ENCODE assay signal across 32 mouse cellular contexts in the genomic region with DNA sequence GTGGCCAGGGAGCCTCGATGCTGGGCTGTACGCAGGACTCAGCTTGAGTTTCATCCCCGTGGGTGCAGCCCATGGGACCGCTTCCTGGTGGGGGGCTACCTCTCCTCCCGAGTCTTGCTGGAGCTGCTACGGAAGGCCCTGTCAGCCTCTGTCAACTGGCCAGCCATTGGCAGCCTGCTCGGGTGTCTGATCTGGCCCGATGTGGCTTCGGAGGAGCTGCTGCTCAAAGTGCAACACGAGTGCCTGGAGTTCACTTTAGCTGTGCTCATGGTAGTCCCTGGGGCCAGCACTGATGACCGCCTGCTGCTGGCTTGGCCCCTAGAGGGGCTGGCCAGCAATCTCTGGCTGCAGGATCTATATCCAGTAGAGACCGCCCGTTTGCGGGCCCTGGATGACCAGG. TPM values are rescaled to one million over a fixed set of nuclear protein-coding genes. Genes with fewer than 3 reads are reported as not detected.
A peak's percentile ranks its signal among the peaks of the same experiment; 100 is the strongest.
DNase-seq lines count a peak whose midpoint lies in the region; ATAC-seq and TF ChIP-seq lines count a peak whose summit lies in the region.
"Had no signal": no experiment of that assay in that cellular context is flagged by ENCODE, and none has a peak within 500 bp of the region (broad histone marks: within the 10 kb centered on the region; RNA-seq: fewer than 3 reads in every experiment).

No protein-coding gene starts in this region.

- no peak overlapping the region for H3K27ac ChIP-seq in limb, embryonic 13.5 days
- H3K27ac ChIP-seq in limb, embryonic 10.5 days: no peak overlapping the region
- H3K27ac ChIP-seq in ES-E14 (ENCODE audit: insufficient read depth, low read depth, low read length, poor library complexity, severe bottlenecking): no peak overlapping the region
- H3K27ac ChIP-seq: embryonic facial prominence, embryonic 13.5 days; forebrain, embryonic 10.5 days; forebrain, embryonic 15.5 days; heart, embryonic 15.5 days; hindbrain, embryonic 14.5 days; layer of hippocampus, adult 2 months; limb, embryonic 15.5 days; liver, embryonic 15.5 days; lung, embryonic 15.5 days; neural tube, embryonic 13.5 days; stomach, embryonic 15.5 days had no signal

- no peak overlapping the region for H3K4me3 ChIP-seq in limb, embryonic 13.5 days
- no peak overlapping the region for H3K4me3 ChIP-seq in limb, embryonic 10.5 days
- H3K4me3 ChIP-seq in ES-E14 (ENCODE audit: insufficient read depth in 1 of 2, low read depth in 1 of 2, low read length in 2 of 2, poor library complexity in 1 of 2, severe bottlenecking in 1 of 2): peak overlapping the region; percentile 52 to 54; a peak in 3 of 4 replicates
- H3K4me3 ChIP-seq: embryonic facial prominence, embryonic 13.5 days; forebrain, embryonic 10.5 days; forebrain, embryonic 15.5 days; heart, embryonic 15.5 days; layer of hippocampus, adult 2 months; limb, embryonic 15.5 days; liver, embryonic 15.5 days; lung, embryonic 15.5 days; myocyte; neural tube, embryonic 13.5 days; stomach, embryonic 15.5 days had no signal

- ATAC-seq in limb, embryonic 13.5 days (ENCODE audit: low FRiP score, low read depth): no peak
- ATAC-seq in activated CD4-positive, CD25-positive, alpha-beta regulatory T cell, adult 4 months: no peak
- ATAC-seq: forebrain, embryonic 15.5 days; intestine, postnatal 0 days had no signal

- WGBS in limb, embryonic 13.5 days: 93% methylated on average over 14 of the region's 14 CpGs
- 94% methylated on average over 14 of the region's 14 CpGs for WGBS in limb, embryonic 10.5 days

- no peak overlapping the region for H3K4me2 ChIP-seq in limb, embryonic 13.5 days (replicated peaks)
- H3K4me2 ChIP-seq: embryonic facial prominence, embryonic 13.5 days; forebrain, embryonic 15.5 days; heart, embryonic 15.5 days; hindbrain, embryonic 14.5 days; limb, embryonic 15.5 days; liver, embryonic 15.5 days; lung, embryonic 15.5 days; midbrain, embryonic 11.5 days; neural tube, embryonic 13.5 days; stomach, embryonic 15.5 days had no signal

- H3K9me3 ChIP-seq in limb, embryonic 13.5 days: no peaks in the 10 kb centered on the region
- no peaks in the 10 kb centered on the region for H3K9me3 ChIP-seq in limb, embryonic 10.5 days (replicated peaks)
- no peaks in the 10 kb centered on the region for H3K9me3 ChIP-seq in ES-E14 (ENCODE audit: control insufficient read depth, insufficient read depth, low read depth, low read length)
- H3K9me3 ChIP-seq: embryonic facial prominence, embryonic 13.5 days; forebrain, embryonic 10.5 days; forebrain, embryonic 15.5 days; heart, embryonic 15.5 days; limb, embryonic 15.5 days; liver, embryonic 15.5 days; lung, embryonic 15.5 days; neural tube, embryonic 13.5 days; stomach, embryonic 15.5 days had no signal

- H3K4me1 ChIP-seq in limb, embryonic 13.5 days: peaks cover 20% of the 10 kb centered on the region
- peaks cover 29% of the 10 kb centered on the region for H3K4me1 ChIP-seq in limb, embryonic 10.5 days
- peaks cover 3 to 15% of the 10 kb centered on the region in 2 experiments; a peak in 1 of 4 replicates for H3K4me1 ChIP-seq in ES-E14 (ENCODE audit: control insufficient read depth in 2 of 2, insufficient read depth in 2 of 2, low read length in 2 of 2, poor library complexity in 1 of 2)

- 0 out of 2 replicates have a peak overlapping the region, but pooled peaks have one; percentile 8 for H3K9ac ChIP-seq in limb, embryonic 13.5 days
- H3K9ac ChIP-seq in ES-E14 (ENCODE audit: insufficient read depth, low read depth, low read length, poor library complexity, severe bottlenecking): no peak overlapping the region
- H3K9ac ChIP-seq: embryonic facial prominence, embryonic 13.5 days; forebrain, embryonic 15.5 days; heart, embryonic 15.5 days; hindbrain, embryonic 14.5 days; limb, embryonic 15.5 days; liver, embryonic 15.5 days; lung, embryonic 15.5 days; neural tube, embryonic 13.5 days; stomach, embryonic 15.5 days had no signal

- no peaks in the 10 kb centered on the region for H3K27me3 ChIP-seq in limb, embryonic 13.5 days
- H3K27me3 ChIP-seq in limb, embryonic 10.5 days (ENCODE audit: low read depth, poor library complexity, severe bottlenecking): no peaks in the 10 kb centered on the region
- H3K27me3 ChIP-seq: CH12.LX; embryonic facial prominence, embryonic 13.5 days; forebrain, embryonic 15.5 days; heart, embryonic 15.5 days; limb, embryonic 15.5 days; liver, embryonic 15.5 days; lung, embryonic 15.5 days; neural tube, embryonic 13.5 days; stomach, embryonic 15.5 days had no signal

- in situ Hi-C loops in ES-E14 (cut with MboI; ENCODE audit: low sequenced_read_pairs in 2 of 2, unreplicated experiment in 2 of 2): no loop called here

- peaks cover 49% of the 10 kb centered on the region for H3K36me3 ChIP-seq in limb, embryonic 13.5 days
- peaks cover 45% of the 10 kb centered on the region for H3K36me3 ChIP-seq in limb, embryonic 10.5 days
- H3K36me3 ChIP-seq in ES-E14 (ENCODE audit: control insufficient read depth, insufficient read depth, low read length, poor library complexity, severe bottlenecking): peaks cover 3% of the 10 kb centered on the region; the same call in 1 of the 2 replicates

- DNase-seq in adrenal gland, postnatal 10 days: peak; percentile 37
- no peak for DNase-seq in adrenal gland, adult 8-10 months
- no peak for DNase-seq in limb, embryonic 10.5 days (ENCODE audit: low spot score)
- DNase-seq in ES-E14 (ENCODE audit: low read depth, low spot score): no peak
- peak; percentile 73 for DNase-seq in gastrocnemius, postnatal 14 days
- no peak for DNase-seq in retina, embryonic 14.5 days (ENCODE audit: low spot score)
- DNase-seq: adrenal gland, adult 2 months; cerebellum, adult 11 months; cerebellum, postnatal 10 days; heart, postnatal 4 days; kidney, adult 9 months; kidney, postnatal 25 days; lung, postnatal 36 days; retina, postnatal 1 day; right cerebral cortex, postnatal 14 days had no signal

- intact Hi-C loops in gastrocnemius, postnatal 14 days (cut with DNase I; ENCODE audit: low total_unique reads): no loop called here

TF ChIP-seq in ES-E14, 5 proteins besides CTCF, POLR2A, EP300 and RAD21:
- TF ChIP-seq HCFC1 (IDR thresholded peaks at IDR 0.05; ENCODE audit: borderline replicate concordance, insufficient read depth, low read length): no peak
- no peak for TF ChIP-seq CHD2 (IDR thresholded peaks at IDR 0.05; ENCODE audit: low read depth, low read length)
- no peak for TF ChIP-seq ZNF384 (IDR thresholded peaks at IDR 0.05; ENCODE audit: low read depth, low read length)

RNA-seq across cellular contexts. Expression of gene Mief2, which starts 3.1 kb away (rescaled TPM):
- total RNA-seq in adrenal gland, postnatal 10 days (2021): 10 to 100 TPM; 31.8 to 43.9 TPM
- total RNA-seq in adrenal gland, adult 8-10 months (2022): 10 to 100 TPM; 36.9 to 41.2 (median 38.8) TPM
- 17.9 and 19.7 TPM in 2 replicates for polyA plus RNA-seq in limb, embryonic 13.5 days (2015; fragmentation: Nextera tagmentation; extraction: Ambion mirVana)
- 15.2 and 18.2 TPM in 2 replicates for polyA plus RNA-seq in limb, embryonic 10.5 days (2016; fragmentation: Nextera tagmentation; extraction: Ambion mirVana)
- total RNA-seq in ES-E14 (2012; rRNA removed): 24.8 and 39.2 TPM in 2 replicates
- total RNA-seq in gastrocnemius, postnatal 14 days (2021): 10 to 100 TPM; 82.5 to 88.4 TPM
- polyA plus RNA-seq in activated CD4-positive, CD25-positive, alpha-beta regulatory T cell, adult 4 months (2017; shearing (Covaris generic)): 10 to 100 TPM in 1 of 2 experiments, 1 to 10 TPM in 1; 9.9 to 12.0 TPM

RNA-seq across cellular contexts. Expression of gene Flii, which starts 4.2 kb away (rescaled TPM):
- total RNA-seq in adrenal gland, postnatal 10 days (2021): 100 to 1,000 TPM; 105 to 118 TPM
- 100 to 1,000 TPM; 162 to 185 (median 177) TPM for total RNA-seq in adrenal gland, adult 8-10 months (2022)
- polyA plus RNA-seq in limb, embryonic 13.5 days (2015; fragmentation: Nextera tagmentation; extraction: Ambion mirVana): 65.2 and 68.1 TPM in 2 replicates
- polyA plus RNA-seq in limb, embryonic 10.5 days (2016; fragmentation: Nextera tagmentation; extraction: Ambion mirVana): 71.1 and 77.7 TPM in 2 replicates
- total RNA-seq in ES-E14 (2012; rRNA removed): 53.3 and 55.3 TPM in 2 replicates
- 10 to 100 TPM; 87.8 to 90.9 TPM for total RNA-seq in gastrocnemius, postnatal 14 days (2021)
- polyA plus RNA-seq in activated CD4-positive, CD25-positive, alpha-beta regulatory T cell, adult 4 months (2017; shearing (Covaris generic)): 10 to 100 TPM; 65.2 to 84.7 TPM

RNA-seq across cellular contexts. Expression of gene Llgl1, which starts 31.7 kb away (rescaled TPM):
- total RNA-seq in adrenal gland, postnatal 10 days (2021): 10 to 100 TPM; 23.0 to 30.4 TPM
- 10 to 100 TPM; 26.4 to 39.3 (median 32.0) TPM for total RNA-seq in adrenal gland, adult 8-10 months (2022)
- polyA plus RNA-seq in limb, embryonic 13.5 days (2015; fragmentation: Nextera tagmentation; extraction: Ambion mirVana): 76.6 and 83.9 TPM in 2 replicates
- polyA plus RNA-seq in limb, embryonic 10.5 days (2016; fragmentation: Nextera tagmentation; extraction: Ambion mirVana): 120 and 137 TPM in 2 replicates
- 25.5 and 33.0 TPM in 2 replicates for total RNA-seq in ES-E14 (2012; rRNA removed)
- 10 to 100 TPM; 12.1 to 14.5 TPM for total RNA-seq in gastrocnemius, postnatal 14 days (2021)
- polyA plus RNA-seq in activated CD4-positive, CD25-positive, alpha-beta regulatory T cell, adult 4 months (2017; shearing (Covaris generic)): 10 to 100 TPM in 1 of 2 experiments, 1 to 10 TPM in 1; 6.2 to 10.4 TPM

RNA-seq across cellular contexts. Expression of gene Top3a, which starts 45.9 kb away (rescaled TPM):
- total RNA-seq in adrenal gland, postnatal 10 days (2021): 10 to 100 TPM in 1 of 2 experiments, 1 to 10 TPM in 1; 7.7 to 10.2 TPM
- 10 to 100 TPM; 11.9 to 15.8 (median 14.6) TPM for total RNA-seq in adrenal gland, adult 8-10 months (2022)
- polyA plus RNA-seq in limb, embryonic 13.5 days (2015; fragmentation: Nextera tagmentation; extraction: Ambion mirVana): 18.9 and 22.0 TPM in 2 replicates
- polyA plus RNA-seq in limb, embryonic 10.5 days (2016; fragmentation: Nextera tagmentation; extraction: Ambion mirVana): 30.2 TPM in 2 replicates
- 19.7 and 20.0 TPM in 2 replicates for total RNA-seq in ES-E14 (2012; rRNA removed)
- 1 to 10 TPM; 3.8 to 4.5 TPM for total RNA-seq in gastrocnemius, postnatal 14 days (2021)
- 10 to 100 TPM in 1 of 2 experiments, 1 to 10 TPM in 1; 9.8 to 10.6 TPM for polyA plus RNA-seq in activated CD4-positive, CD25-positive, alpha-beta regulatory T cell, adult 4 months (2017; shearing (Covaris generic))

RNA-seq across cellular contexts. Expression of gene Smcr8, which starts 46.1 kb away (rescaled TPM):
- 10 to 100 TPM; 19.7 to 20.7 TPM for total RNA-seq in adrenal gland, postnatal 10 days (2021)
- total RNA-seq in adrenal gland, adult 8-10 months (2022): 10 to 100 TPM; 23.3 to 30.1 (median 27.3) TPM
- polyA plus RNA-seq in limb, embryonic 13.5 days (2015; fragmentation: Nextera tagmentation; extraction: Ambion mirVana): 5.4 and 7.0 TPM in 2 replicates
- polyA plus RNA-seq in limb, embryonic 10.5 days (2016; fragmentation: Nextera tagmentation; extraction: Ambion mirVana): 8.2 and 9.3 TPM in 2 replicates
- total RNA-seq in ES-E14 (2012; rRNA removed): 23.1 and 27.4 TPM in 2 replicates
- total RNA-seq in gastrocnemius, postnatal 14 days (2021): 10 to 100 TPM; 11.2 to 16.7 TPM
- 1 to 10 TPM; 4.5 to 6.2 TPM for polyA plus RNA-seq in activated CD4-positive, CD25-positive, alpha-beta regulatory T cell, adult 4 months (2017; shearing (Covaris generic))

Comparison
In these comparisons a context has a peak if more than half of its experiments do, and no peak if none do; other contexts are left out.
1. DNase-seq: peak in adrenal gland, postnatal 10 days (single experiment) and gastrocnemius, postnatal 14 days (single experiment); none in adrenal gland, adult 8-10 months (single experiment), limb, embryonic 10.5 days (single experiment), ES-E14 (single experiment) and retina, embryonic 14.5 days (single experiment).
2. H3K4me3 ChIP-seq: peak in ES-E14 (2 of 2); none in limb, embryonic 13.5 days (single experiment) and limb, embryonic 10.5 days (single experiment).